Mouse (Mus musculus) bone marrow macrophage, adult 2 months (primary cell): ENCODE data around the gene Gin1. TPM values are rescaled to one million over a fixed set of nuclear protein-coding genes. Genes with fewer than 3 reads are reported as not detected.

Experiments
- H3K27ac ChIP-seq: 2 replicates; pipeline ENCODE4 v1.5.1; 2012; ENCODE audit warnings: low read depth, low read length; ENCODE audit not compliant: insufficient read depth
- H3K4me1 ChIP-seq: 2 replicates; pipeline ENCODE4 v1.6.1; 2012; ENCODE audit warnings: low read length; ENCODE audit not compliant: control insufficient read depth, insufficient read depth
- H3K4me3 ChIP-seq: 2 replicates; pipeline ENCODE4 v1.5.1; 2012; ENCODE audit warnings: mild to moderate bottlenecking, low read length, moderate library complexity; ENCODE audit not compliant: insufficient read depth
- CTCF ChIP-seq: IDR thresholded peaks from 2 replicates; pipeline ENCODE4 v1.5.1; 2012; ENCODE audit warnings: low read depth, mild to moderate bottlenecking, low read length, moderate library complexity
- POLR2A ChIP-seq: IDR thresholded peaks from 2 replicates; pipeline ENCODE4 v1.6.1; 2012; ENCODE audit warnings: mild to moderate bottlenecking, low read depth, low read length, borderline replicate concordance
- polyA plus RNA-seq: library from polyadenylated mRNA; stranded (reverse); fragments of >200 nt; gene quantifications from 2 replicates; pipeline ENCODE4 v1.2.4, GENCODE M21; 2012; ENCODE audit not compliant: missing spikeins, insufficient read depth, insufficient read length

Gin1 gene
- 12.7 and 19.5 TPM in 2 replicates for polyA plus RNA-seq

DNA sequence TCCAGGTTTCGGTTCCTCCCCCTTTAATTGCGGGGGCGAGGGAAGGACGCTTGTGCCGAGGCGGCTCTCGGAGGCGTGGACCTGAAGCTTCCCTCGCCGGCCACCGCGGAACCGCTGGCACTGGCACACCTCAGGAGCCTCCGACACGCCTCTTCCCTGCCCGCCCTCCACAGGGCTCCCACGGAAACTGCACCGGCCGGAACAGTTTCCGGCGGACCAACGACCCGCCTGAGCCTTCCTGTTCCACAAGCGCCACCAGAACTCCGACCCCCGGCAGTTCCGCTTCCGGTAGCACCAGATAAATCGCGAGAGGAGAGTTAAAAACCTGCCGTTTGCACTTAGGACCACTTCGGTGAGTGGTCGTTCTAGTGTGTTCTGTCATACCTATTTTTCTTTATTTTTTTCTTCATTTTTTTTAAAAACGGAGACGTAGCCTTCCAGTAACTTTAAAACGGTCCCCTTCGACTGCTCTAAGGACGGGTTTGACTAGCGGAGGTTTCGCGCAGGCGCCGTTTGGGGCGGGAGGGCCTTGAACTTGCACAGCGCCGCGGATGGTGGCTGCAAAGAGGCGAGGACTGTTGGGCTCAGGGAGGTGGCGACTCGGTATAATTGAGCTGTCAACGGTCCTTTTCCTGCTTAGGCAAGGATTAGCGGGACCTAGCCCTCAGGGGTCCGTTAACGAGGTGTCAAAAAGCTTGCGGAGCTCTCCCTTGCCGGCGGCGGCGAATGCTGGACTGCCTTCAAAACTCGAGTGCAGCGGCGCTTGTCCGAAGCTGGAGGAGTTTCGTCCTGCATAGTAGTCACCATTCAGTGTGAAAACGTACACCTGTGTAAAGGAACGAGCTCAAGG is at the start of gene Gin1, which contains the start of gene Ppip5k2:
TSS of gene Gin1 (plus strand) at position 269 of the 850 bp plus-strand sequence.
TSS of gene Ppip5k2 (minus strand) at position 508 of the 850 bp plus-strand sequence.
- Histone ChIP-seq H3K4me1 (peaks cover 8% of the 10 kb centered on the region), H3K27ac (peak within 1 kb of the TSS; percentile 78), H3K4me3 (peak within 1 kb of the TSS; percentile 89)
- TF ChIP-seq CTCF (no peak), POLR2A (0 out of 2 replicates have a peak, but pooled peaks have one; percentile 35)

DNA sequence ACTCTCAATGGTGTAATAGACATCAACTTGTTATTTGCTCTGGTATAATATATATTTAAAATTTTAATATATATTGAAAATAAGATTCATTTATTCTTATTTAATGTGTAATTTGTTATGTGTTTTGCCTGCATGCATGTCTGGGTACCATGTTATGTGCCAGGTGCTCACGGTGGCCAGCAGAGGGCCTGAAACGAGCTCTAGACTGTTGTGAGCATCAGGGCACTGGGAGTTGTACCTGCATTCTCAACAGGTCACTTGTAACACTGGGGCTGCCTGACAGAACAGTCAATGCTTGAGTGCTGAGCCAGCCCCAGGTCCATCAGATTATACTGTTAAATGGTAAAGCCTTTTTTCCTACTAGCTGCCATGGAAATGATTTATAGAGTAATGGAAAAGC is 43.2 kb upstream of the Gin1 start:
- no peak overlapping the region for H3K27ac ChIP-seq
- peaks cover 4% of the 10 kb centered on the region for H3K4me1 ChIP-seq
- no peak overlapping the region for H3K4me3 ChIP-seq
- no peak for TF ChIP-seq POLR2A
- 0 out of 2 replicates have a peak, but pooled peaks have one; percentile 13 for TF ChIP-seq CTCF

- peak overlapping the region; percentile 19; the same call in 1 of the 2 replicates for H3K27ac ChIP-seq
- H3K4me3 ChIP-seq: no peak overlapping the region
- H3K4me1 ChIP-seq: peaks cover 4% of the 10 kb centered on the region
- TF ChIP-seq POLR2A: no peak
- TF ChIP-seq CTCF: no peak
Measured at GRCm38 (mm10) chr1:97729339-97729738, 40.6 kb upstream of the Gin1 start.

DNA sequence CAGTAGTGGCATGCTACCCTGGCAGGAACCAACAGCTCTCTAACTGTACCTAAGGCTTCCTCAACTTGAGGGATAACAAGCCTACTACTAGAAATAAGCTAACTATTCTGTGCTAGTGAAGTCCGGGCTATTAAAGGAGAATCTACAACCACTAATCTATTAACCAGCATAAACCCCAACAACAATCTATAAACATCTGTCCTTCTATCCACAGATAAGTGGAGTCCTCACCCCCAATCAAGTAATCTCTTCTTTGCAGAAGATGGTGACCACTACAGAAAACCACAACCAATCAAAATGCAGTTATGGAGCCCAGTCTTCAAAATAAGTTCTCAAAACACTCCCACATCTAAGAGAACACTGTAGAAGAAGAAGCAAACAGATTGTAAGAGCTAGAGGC is 26.9 kb upstream of the Gin1 start:
- Histone ChIP-seq H3K27ac (no peak overlapping the region), H3K4me1 (no peaks in the 10 kb centered on the region), H3K4me3 (no peak overlapping the region)
- TF ChIP-seq POLR2A (no peak), CTCF (no peak)

- TF ChIP-seq POLR2A (no peak), CTCF (no peak)
- Histone ChIP-seq H3K4me3 (no peak overlapping the region), H3K4me1 (no peaks in the 10 kb centered on the region), H3K27ac (no peak overlapping the region)
Measured at GRCm38 (mm10) chr1:97745712-97746111, 24.3 kb upstream of the Gin1 start.

- Histone ChIP-seq H3K4me3 (no peak overlapping the region), H3K4me1 (no peaks in the 10 kb centered on the region), H3K27ac (no peak overlapping the region)
- TF ChIP-seq CTCF (no peak), POLR2A (no peak)
Measured at GRCm38 (mm10) chr1:97746261-97746660, 23.7 kb upstream of the Gin1 start.

DNA sequence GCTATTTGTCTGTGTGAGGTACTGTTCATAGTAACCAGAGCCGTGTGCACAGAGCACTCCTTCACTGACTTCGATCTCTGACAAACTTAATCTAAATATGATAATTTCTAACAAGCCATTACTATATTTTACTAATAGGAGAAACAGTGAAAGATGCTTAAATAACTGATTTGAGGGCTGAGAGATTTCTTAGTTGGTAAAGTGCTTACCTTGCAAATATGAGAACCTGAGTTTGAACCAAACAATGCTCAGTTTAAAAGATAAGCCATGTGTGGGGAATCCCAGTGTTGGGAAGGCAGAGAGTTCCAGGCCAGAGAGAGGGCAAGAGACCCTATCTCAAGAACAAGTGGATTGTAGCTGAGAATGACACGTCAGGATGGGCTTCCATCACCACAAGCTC is 21.8 kb upstream of the Gin1 start:
- no peak for TF ChIP-seq CTCF
- no peak for TF ChIP-seq POLR2A
- H3K4me3 ChIP-seq: no peak overlapping the region

DNA sequence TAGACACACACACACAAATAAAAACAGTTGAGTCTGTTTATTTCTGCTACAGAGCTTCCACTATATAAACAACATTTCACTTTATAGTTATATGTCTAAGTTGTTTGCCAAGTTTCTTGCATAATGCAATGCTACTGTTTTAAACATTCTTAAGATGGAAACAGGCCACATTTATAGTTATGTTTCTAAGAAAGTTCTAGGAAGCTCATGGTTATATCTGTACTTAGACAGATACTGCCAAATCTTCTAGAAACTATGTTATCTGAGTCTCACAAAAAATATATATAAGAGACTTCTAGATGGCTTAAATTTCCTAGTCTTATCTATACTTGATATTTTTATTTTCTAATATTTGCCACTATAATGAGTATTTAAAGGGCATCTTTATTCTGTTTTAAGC is 16.8 kb upstream of the Gin1 start:
- Histone ChIP-seq H3K4me3 (no peak overlapping the region), H3K4me1 (no peaks in the 10 kb centered on the region), H3K27ac (no peak overlapping the region)
- TF ChIP-seq POLR2A: no peak
- no peak for TF ChIP-seq CTCF

More for the DNA sequence above, 21.8 kb upstream of the Gin1 start:
- no peaks in the 10 kb centered on the region for H3K4me1 ChIP-seq
- H3K27ac ChIP-seq: no peak overlapping the region

GRCm38 (mm10) chr1:97754392-97754791 is 15.6 kb upstream of the Gin1 start:
- TF ChIP-seq CTCF (no peak), POLR2A (no peak)
- H3K4me3 ChIP-seq: no peak overlapping the region
- no peak overlapping the region for H3K27ac ChIP-seq
- no peaks in the 10 kb centered on the region for H3K4me1 ChIP-seq

GRCm38 (mm10) chr1:97759841-97760240 is 10.1 kb upstream of the Gin1 start:
- TF ChIP-seq CTCF (no peak), POLR2A (no peak)
- Histone ChIP-seq H3K4me3 (no peak overlapping the region), H3K4me1 (peaks cover 2% of the 10 kb centered on the region; the same call in 1 of the 2 replicates), H3K27ac (no peak overlapping the region)
